Mouse (Mus musculus): Measurements from ENCODE around the gene Mroh3. TPM values are rescaled to one million over a fixed set of nuclear protein-coding genes. Genes with fewer than 3 reads are reported as not detected.
A peak's percentile ranks its signal among the peaks of the same experiment; 100 is the strongest.

The Mroh3 gene
- polyA plus RNA-seq, 1 experiment from 2014 or later = not detected

DNA sequence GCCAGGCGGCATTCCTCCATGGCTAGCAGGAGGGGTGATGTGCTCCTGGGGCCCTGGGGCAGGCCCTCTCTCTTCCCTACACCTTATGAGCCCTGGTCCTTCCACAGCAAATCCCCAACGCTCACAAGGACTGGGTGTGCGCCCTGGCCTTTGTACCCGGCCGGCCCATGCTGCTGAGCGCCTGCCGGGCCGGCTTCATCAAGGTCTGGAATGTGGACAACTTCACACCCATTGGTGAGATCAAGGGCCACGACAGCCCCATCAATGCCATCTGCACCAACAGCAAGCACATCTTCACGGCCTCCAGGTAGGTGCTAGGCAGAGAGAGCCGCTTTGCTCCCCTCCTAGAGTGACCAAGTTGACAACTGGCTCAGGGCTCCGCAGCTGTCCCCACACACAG, 39.9 kb downstream of the Mroh3 start:
- Histone ChIP-seq H3K9me3 (replicated peaks) (no peaks in the 10 kb centered on the region), H3K4me1 (peaks cover 10% of the 10 kb centered on the region), H3K27me3 (replicated peaks) (no peaks in the 10 kb centered on the region), H3K36me3 (peaks cover 68% of the 10 kb centered on the region), H3K27ac (replicated peaks) (no peak overlapping the region), H3K4me3 (replicated peaks) (no peak overlapping the region), H3K4me2 (no peak overlapping the region), H3K9ac (replicated peaks) (no peak overlapping the region)
- 68% methylated on average over 12 of the region's 12 CpGs for WGBS
- ATAC-seq (ENCODE audit: low FRiP score) = no peak

- ATAC-seq (ENCODE audit: low FRiP score) = peak; percentile 76; the same call in 1 of the 2 replicates
- 8% methylated on average over 5 of the region's 5 CpGs for WGBS
- Histone ChIP-seq H3K27ac (replicated peaks) (no peak overlapping the region), H3K27me3 (replicated peaks) (no peaks in the 10 kb centered on the region), H3K4me2 (no peak overlapping the region), H3K9ac (replicated peaks) (no peak overlapping the region), H3K9me3 (replicated peaks) (no peaks in the 10 kb centered on the region), H3K4me3 (replicated peaks) (no peak overlapping the region), H3K36me3 (peaks cover 74% of the 10 kb centered on the region), H3K4me1 (peaks cover 10% of the 10 kb centered on the region)
These were observed 42.5 kb downstream of the Mroh3 start for GRCm38 (mm10) chr1:136170109-136170508.

- H3K27ac ChIP-seq (replicated peaks) = no peak overlapping the region
- no peak overlapping the region for H3K9ac ChIP-seq (replicated peaks)
- H3K4me3 ChIP-seq (replicated peaks) = no peak overlapping the region
- no peaks in the 10 kb centered on the region for H3K27me3 ChIP-seq (replicated peaks)
- no peak overlapping the region for H3K4me2 ChIP-seq
- no peak for ATAC-seq (ENCODE audit: low FRiP score)
- WGBS = 78% methylated on average over 8 of the region's 8 CpGs
- no peaks in the 10 kb centered on the region; the same call in 1 of the 2 replicates for H3K4me1 ChIP-seq
- H3K36me3 ChIP-seq = peaks cover 87% of the 10 kb centered on the region
- H3K9me3 ChIP-seq (replicated peaks) = no peaks in the 10 kb centered on the region
These were observed 45.0 kb downstream of the Mroh3 start for GRCm38 (mm10) chr1:136167657-136168056.

GRCm38 (mm10) chr1:136165436-136165835, 47.2 kb downstream of the Mroh3 start:
- H3K36me3 ChIP-seq = peaks cover 89% of the 10 kb centered on the region
- no peak for ATAC-seq (ENCODE audit: low FRiP score)

DNA sequence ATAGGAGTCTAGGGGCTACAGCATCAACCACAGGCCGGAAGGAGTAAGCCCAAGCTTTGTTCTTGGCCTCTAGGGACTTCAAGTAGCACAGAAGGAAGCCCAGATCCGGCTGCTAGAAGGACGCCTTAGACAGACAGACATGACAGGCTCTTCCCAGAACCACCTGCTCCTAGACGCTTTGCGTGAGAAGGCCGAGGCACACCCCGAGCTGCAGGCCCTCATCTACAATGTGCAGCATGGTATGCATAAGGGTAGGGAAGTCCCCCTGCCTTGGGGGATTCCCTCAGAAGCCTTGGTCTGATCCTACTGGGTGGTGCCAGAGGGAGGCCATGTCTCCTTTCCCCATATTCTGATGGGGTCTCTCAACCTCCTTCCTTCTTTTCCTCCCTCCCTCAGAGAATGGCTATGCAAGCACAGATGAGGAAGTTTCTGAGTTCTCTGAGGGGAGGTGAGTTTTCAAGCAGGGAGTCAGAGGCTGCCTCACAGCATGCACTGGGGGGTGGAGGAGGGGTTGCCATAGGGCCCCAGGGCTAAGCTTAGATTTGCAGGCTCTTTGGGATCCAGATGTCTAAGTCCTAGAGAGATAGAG, 51.2 kb downstream of the Mroh3 start:
- 96% methylated on average over 7 of the region's 7 CpGs for WGBS
- no peaks in the 10 kb centered on the region for H3K9me3 ChIP-seq (replicated peaks)
- no peak overlapping the region for H3K27ac ChIP-seq (replicated peaks)
- no peak overlapping the region for H3K4me3 ChIP-seq (replicated peaks)
- no peaks in the 10 kb centered on the region for H3K4me1 ChIP-seq
- no peaks in the 10 kb centered on the region for H3K27me3 ChIP-seq (replicated peaks)
- H3K4me2 ChIP-seq = no peak overlapping the region
- no peak overlapping the region for H3K9ac ChIP-seq (replicated peaks)
- no peak for ATAC-seq (ENCODE audit: low FRiP score)
- peaks cover 95% of the 10 kb centered on the region for H3K36me3 ChIP-seq

More at GRCm38 (mm10) chr1:136165436-136165835, 47.2 kb downstream of the Mroh3 start:
- Histone ChIP-seq H3K27me3 (replicated peaks) (no peaks in the 10 kb centered on the region), H3K4me2 (no peak overlapping the region), H3K9me3 (replicated peaks) (no peaks in the 10 kb centered on the region), H3K27ac (replicated peaks) (no peak overlapping the region), H3K4me1 (no peaks in the 10 kb centered on the region; the same call in 1 of the 2 replicates), H3K4me3 (replicated peaks) (no peak overlapping the region), H3K9ac (replicated peaks) (no peak overlapping the region)
- WGBS = 37% methylated on average over 2 of the region's 2 CpGs

DNA sequence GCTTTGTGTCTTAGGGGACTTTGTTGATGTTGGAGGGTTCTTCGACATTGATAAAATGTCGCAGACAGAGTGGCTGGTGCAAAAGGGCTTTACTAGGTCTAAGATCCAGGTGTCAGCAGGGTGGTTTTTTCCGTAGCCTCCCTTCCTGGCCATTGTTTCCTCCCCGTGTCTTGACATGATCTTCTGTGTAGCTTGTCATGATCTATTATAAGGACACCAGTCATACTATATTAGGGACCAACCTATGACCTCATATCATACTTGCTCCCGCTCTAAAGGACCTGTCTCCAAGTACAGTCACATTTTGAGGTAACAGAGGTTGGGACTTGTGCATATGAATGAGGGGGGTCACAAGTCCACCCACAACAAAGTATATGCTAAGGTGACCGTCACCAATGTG, 51.7 kb downstream of the Mroh3 start:
- Histone ChIP-seq H3K27ac (replicated peaks) (no peak overlapping the region), H3K4me2 (no peak overlapping the region), H3K27me3 (replicated peaks) (no peaks in the 10 kb centered on the region), H3K4me1 (no peaks in the 10 kb centered on the region), H3K4me3 (replicated peaks) (no peak overlapping the region), H3K9ac (replicated peaks) (no peak overlapping the region), H3K36me3 (peaks cover 97% of the 10 kb centered on the region), H3K9me3 (replicated peaks) (no peaks in the 10 kb centered on the region)
- 91% methylated on average over 6 of the region's 6 CpGs for WGBS
- no peak for ATAC-seq (ENCODE audit: low FRiP score)

DNA sequence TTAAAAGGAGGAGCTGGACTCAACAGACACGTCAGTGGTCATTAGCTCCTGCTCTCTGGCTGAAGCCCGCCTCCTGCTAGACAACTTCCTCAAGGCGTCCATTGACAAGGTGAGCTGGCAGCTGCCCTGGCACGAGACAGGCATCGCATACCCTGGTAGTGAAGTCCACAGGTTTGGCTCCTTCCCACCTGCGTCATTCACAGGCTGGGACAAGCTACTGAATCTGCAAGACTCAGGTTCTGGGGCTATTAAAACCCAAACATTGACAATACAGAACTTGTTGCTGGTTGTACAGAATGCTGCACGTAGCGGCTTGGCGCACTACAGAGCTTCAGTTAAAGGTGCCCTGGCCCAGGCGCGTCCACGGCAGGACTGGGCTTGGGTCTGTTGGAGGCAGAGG, 52.3 kb downstream of the Mroh3 start:
- Histone ChIP-seq H3K4me3 (replicated peaks) (no peak overlapping the region), H3K4me1 (no peaks in the 10 kb centered on the region), H3K4me2 (no peak overlapping the region), H3K27ac (replicated peaks) (no peak overlapping the region), H3K36me3 (peaks cover 97% of the 10 kb centered on the region), H3K9me3 (replicated peaks) (no peaks in the 10 kb centered on the region), H3K27me3 (replicated peaks) (no peaks in the 10 kb centered on the region), H3K9ac (replicated peaks) (no peak overlapping the region)
- no peak for ATAC-seq (ENCODE audit: low FRiP score)
- 93% methylated on average over 12 of the region's 12 CpGs for WGBS

DNA sequence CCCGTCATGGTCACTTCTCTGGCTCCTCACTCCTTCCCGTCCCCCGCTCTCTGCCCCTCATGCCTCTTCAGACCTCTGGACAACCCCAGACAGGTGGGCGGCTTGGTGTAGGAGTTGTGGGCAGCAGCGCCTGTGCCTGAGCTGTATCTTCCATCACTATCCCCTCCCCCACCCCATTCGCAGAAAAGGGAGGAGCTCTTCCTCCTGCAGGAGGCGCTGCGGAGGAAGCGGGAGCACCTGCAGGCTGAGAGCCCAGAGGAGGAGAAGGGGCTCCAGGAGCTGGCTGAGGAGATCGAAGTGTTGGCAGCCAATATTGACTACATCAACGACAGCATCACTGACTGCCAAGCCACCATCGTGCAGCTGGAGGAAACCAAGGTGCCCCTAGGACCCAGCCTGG, 52.8 kb downstream of the Mroh3 start:
- 58% methylated on average over 12 of the region's 12 CpGs for WGBS
- no peak for ATAC-seq (ENCODE audit: low FRiP score)

GRCm38 (mm10) chr1:136156951-136157350, 55.7 kb downstream of the Mroh3 start:
- no peak overlapping the region for H3K9ac ChIP-seq (replicated peaks)
- H3K9me3 ChIP-seq (replicated peaks) = no peaks in the 10 kb centered on the region
- WGBS = 89% methylated on average over 4 of the region's 4 CpGs
- H3K27me3 ChIP-seq (replicated peaks) = no peaks in the 10 kb centered on the region
- no peak overlapping the region for H3K4me2 ChIP-seq
- H3K4me3 ChIP-seq (replicated peaks) = no peak overlapping the region
- H3K27ac ChIP-seq (replicated peaks) = no peak overlapping the region
- H3K36me3 ChIP-seq = peaks cover 97% of the 10 kb centered on the region
- no peak for ATAC-seq (ENCODE audit: low FRiP score)
- no peaks in the 10 kb centered on the region for H3K4me1 ChIP-seq

More for the DNA sequence above, 52.8 kb downstream of the Mroh3 start:
- no peak overlapping the region for H3K9ac ChIP-seq (replicated peaks)
- no peaks in the 10 kb centered on the region for H3K27me3 ChIP-seq (replicated peaks)
- H3K27ac ChIP-seq (replicated peaks) = no peak overlapping the region
- no peak overlapping the region for H3K4me2 ChIP-seq
- H3K9me3 ChIP-seq (replicated peaks) = no peaks in the 10 kb centered on the region
- H3K4me1 ChIP-seq = no peaks in the 10 kb centered on the region
- H3K4me3 ChIP-seq (replicated peaks) = no peak overlapping the region
- H3K36me3 ChIP-seq = peaks cover 97% of the 10 kb centered on the region

DNA sequence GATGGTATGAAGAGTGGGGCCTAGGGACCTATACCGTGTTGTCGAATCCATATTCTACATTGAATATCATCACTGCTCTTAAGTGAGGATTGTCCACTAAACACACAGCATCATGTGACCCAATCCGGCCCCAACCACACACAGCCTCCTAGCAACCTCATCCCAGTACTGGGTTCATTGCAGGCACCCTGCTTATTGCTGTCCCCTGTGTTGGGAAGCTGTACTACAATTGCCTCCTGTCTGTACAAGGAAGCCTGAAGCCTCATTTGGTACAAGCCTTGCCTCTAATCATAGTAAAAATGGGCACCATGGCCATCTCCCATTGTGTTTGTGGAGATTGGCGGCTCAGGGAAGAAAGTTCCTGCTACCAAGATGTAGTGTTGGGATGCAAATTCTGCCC, 56.3 kb downstream of the Mroh3 start:
- Histone ChIP-seq H3K4me3 (replicated peaks) (no peak overlapping the region), H3K4me2 (no peak overlapping the region), H3K27me3 (replicated peaks) (no peaks in the 10 kb centered on the region), H3K27ac (replicated peaks) (no peak overlapping the region), H3K36me3 (peaks cover 96% of the 10 kb centered on the region), H3K9ac (replicated peaks) (no peak overlapping the region), H3K9me3 (replicated peaks) (no peaks in the 10 kb centered on the region), H3K4me1 (no peaks in the 10 kb centered on the region)
- 96% methylated on average over 4 of the region's 4 CpGs for WGBS
- ATAC-seq (ENCODE audit: low FRiP score) = no peak

DNA sequence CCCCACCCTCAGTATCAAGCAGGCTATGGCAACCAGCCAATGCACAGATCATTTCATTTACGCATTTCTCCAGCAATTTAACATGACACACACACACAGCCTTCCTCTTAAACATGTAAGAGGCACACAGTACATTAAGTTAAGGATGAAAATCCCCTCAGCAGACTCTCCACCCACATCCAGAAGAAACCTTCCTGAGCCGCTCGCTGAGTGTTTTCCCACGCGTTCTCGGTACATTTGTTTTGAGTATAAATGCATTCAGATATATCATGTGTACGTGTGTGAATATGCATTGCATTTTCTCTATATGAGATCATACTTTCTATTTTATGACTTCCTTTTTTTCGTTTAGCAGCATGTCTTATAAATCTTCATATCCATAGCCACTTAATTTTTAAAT, 61.3 kb downstream of the Mroh3 start:
- Histone ChIP-seq H3K4me1 (no peaks in the 10 kb centered on the region), H3K4me3 (replicated peaks) (no peak overlapping the region), H3K36me3 (peaks cover 97% of the 10 kb centered on the region), H3K27me3 (replicated peaks) (no peaks in the 10 kb centered on the region), H3K27ac (replicated peaks) (no peak overlapping the region), H3K4me2 (no peak overlapping the region), H3K9ac (replicated peaks) (no peak overlapping the region), H3K9me3 (replicated peaks) (no peaks in the 10 kb centered on the region)
- no peak for ATAC-seq (ENCODE audit: low FRiP score)
- WGBS = 73% methylated on average over 8 of the region's 8 CpGs

DNA sequence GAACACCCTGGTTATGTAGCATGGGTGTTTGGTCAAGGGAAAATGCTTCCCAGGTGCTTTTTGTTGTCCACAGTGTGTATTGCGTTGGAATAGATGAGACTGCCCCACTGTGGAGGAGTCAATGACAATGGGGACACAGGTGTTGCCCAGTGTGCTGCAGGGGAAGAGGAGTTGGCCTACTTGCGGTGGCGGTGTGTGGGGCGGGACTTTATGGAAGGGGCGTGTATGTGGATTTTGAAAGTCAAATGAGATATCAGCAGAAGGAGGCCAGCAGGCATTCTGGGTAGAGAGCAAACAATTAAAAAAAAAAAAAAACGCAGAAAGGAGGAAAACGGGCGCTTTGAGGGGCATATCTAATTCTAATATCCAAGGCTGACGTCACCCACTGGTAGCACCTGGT, 62.9 kb downstream of the Mroh3 start:
- no peaks in the 10 kb centered on the region for H3K9me3 ChIP-seq (replicated peaks)
- no peak overlapping the region for H3K4me3 ChIP-seq (replicated peaks)
- ATAC-seq (ENCODE audit: low FRiP score) = no peak
- H3K27ac ChIP-seq (replicated peaks) = no peak overlapping the region
- H3K36me3 ChIP-seq = peaks cover 94% of the 10 kb centered on the region
- no peak overlapping the region for H3K9ac ChIP-seq (replicated peaks)
- H3K27me3 ChIP-seq (replicated peaks) = no peaks in the 10 kb centered on the region
- H3K4me1 ChIP-seq = no peaks in the 10 kb centered on the region
- 66% methylated on average over 9 of the region's 9 CpGs for WGBS
- H3K4me2 ChIP-seq = no peak overlapping the region

Data from neural tube, embryonic 15.5 days (tissue).